Mouse (Mus musculus): ENCODE data around the gene Yy1.

Gene Yy1

GRCm38 (mm10) chr12:108865007-108865494 is 72.3 kb downstream of the Yy1 start:
- peak; percentile 14 to 16 for DNase-seq

DNA sequence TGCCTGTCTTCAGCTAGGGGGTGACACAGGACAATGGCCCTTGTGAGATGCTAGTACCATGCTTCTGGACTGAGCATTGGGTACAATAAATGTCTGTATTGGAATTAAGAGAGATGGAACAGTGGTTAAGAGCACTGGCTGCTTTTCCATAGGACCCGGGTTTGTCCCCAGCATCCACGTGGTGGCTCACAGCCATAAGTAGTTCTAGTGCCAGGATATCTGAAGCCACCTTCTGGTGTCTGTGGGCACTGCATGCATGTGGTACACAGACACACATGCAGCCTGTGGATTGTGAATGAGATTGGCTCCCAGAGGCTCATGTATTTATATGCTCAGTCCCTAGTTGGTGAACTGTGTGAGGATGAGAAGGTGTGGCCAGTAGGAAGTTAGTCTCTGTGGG is 76.8 kb downstream of the Yy1 start:
- peak in 1 of 2 experiments; percentile 15 for DNase-seq
